Mouse (Mus musculus) kidney, adult 2 months (tissue): ENCODE data around the gene Trpm3. TPM values are rescaled to one million over a fixed set of nuclear protein-coding genes. Genes with fewer than 3 reads are reported as not detected.

Experiments used
- DNase-seq: peaks from one replicate; pipeline ENCODE4 v3.0.0; 2021
- H3K27ac ChIP-seq: fragments of 200-500 bp; 2 replicates; pipeline ENCODE4 v1.5.1; 2012; ENCODE audit warnings: low read depth, low read length, control low read depth, inconsistent platforms; ENCODE audit not compliant: insufficient read depth
- H3K27me3 ChIP-seq: fragments of 200-500 bp; replicated peaks from 2 replicates; pipeline ENCODE4 v1.6.1; 2012; ENCODE audit warnings: mild to moderate bottlenecking, moderate library complexity, low read length, inconsistent platforms; ENCODE audit not compliant: control insufficient read depth, insufficient read depth
- H3K36me3 ChIP-seq: fragments of 200-500 bp; 2 replicates; pipeline ENCODE4 v1.6.1; 2012; ENCODE audit warnings: mild to moderate bottlenecking, moderate library complexity, low read length, inconsistent platforms; ENCODE audit not compliant: control insufficient read depth, insufficient read depth
- H3K4me1 ChIP-seq: fragments of 200-500 bp; 2 replicates; pipeline ENCODE4 v1.6.1; 2011; ENCODE audit warnings: low read length; ENCODE audit not compliant: control insufficient read depth, insufficient read depth
- H3K4me3 ChIP-seq: fragments of 200-500 bp; 2 replicates; pipeline ENCODE4 v1.5.1; 2011; ENCODE audit warnings: mild to moderate bottlenecking, low read depth, low read length, control low read depth; ENCODE audit not compliant: insufficient read depth
- CTCF ChIP-seq: fragments of 200-500 bp; conservative IDR thresholded peaks from 2 replicates; pipeline ENCODE4 v1.5.1; 2011; ENCODE audit warnings: low read depth, mild to moderate bottlenecking, control low read depth, low read length, moderate library complexity, mixed read lengths; ENCODE audit not compliant: insufficient read depth, insufficient read length
- POLR2A ChIP-seq: fragments of 200-500 bp; IDR thresholded peaks from one replicate; pipeline ENCODE4 v1.6.1; 2011; ENCODE audit warnings: low read depth, low read length, control low read depth
- WGBS: fragments of 180-500 bp; shearing (Covaris S2); methylation state at CpG from one replicate; pipeline ENCODE4 v1.1.7; 2018; 5-methylcytosine and 5-hydroxymethylcytosine counted together
- polyA plus RNA-seq: library from polyadenylated mRNA; depleted of rRNA; stranded (reverse); fragments of >200 nt; gene quantifications from 2 replicates; pipeline ENCODE4 v1.2.3, GENCODE M21; 2012

Trpm3 gene
- polyA plus RNA-seq, 1 experiment: 0.80 TPM

DNA sequence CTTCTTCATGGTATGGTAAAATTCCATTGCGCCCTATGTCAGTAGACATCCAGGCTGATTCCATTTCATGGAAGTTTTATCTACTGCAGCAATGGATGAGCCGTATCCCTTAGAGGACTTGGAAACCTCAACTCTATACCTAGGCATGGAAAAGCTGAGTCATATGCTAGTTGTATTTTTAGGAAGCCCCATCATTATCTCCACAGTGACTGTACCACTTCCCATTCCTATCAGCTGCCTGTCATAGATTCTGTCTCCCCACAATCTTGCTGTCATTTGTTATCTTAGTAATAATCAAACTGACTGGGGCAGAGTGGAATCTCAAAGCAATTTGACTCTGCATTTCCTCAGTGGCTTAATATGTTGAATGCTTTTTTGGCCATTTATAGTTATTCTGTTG is 169.2 kb downstream of the Trpm3 start:
- no peak for DNase-seq
- Histone ChIP-seq H3K4me3 (no peak overlapping the region), H3K36me3 (no peaks in the 10 kb centered on the region), H3K27me3 (no peaks in the 10 kb centered on the region), H3K4me1 (no peaks in the 10 kb centered on the region), H3K27ac (no peak overlapping the region)
- 80% methylated on average over 2 of the region's 2 CpGs for WGBS
- no peak for TF ChIP-seq CTCF

DNA sequence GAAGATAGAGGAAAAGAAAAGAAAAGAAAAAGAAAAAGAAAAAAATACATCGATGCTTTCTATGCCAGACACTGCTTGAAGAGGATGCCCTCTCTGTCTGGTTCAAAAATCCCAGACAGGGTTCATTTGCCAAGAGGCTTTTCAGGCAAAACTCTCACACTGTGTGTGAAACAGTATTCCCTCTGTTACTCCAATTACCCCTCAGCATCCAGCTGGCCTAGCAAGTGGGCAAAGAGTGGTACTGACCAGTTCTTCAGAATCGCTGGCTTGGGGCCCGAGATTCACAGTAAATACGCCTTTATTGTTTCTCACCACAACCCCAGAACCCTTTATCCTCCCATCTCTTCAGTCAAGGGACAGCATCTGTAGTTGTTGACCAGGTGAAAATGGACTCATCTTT is 178.5 kb downstream of the Trpm3 start:
- no peak for DNase-seq
- Histone ChIP-seq H3K27ac (no peak overlapping the region), H3K4me1 (no peaks in the 10 kb centered on the region), H3K36me3 (no peaks in the 10 kb centered on the region), H3K4me3 (no peak overlapping the region), H3K27me3 (no peaks in the 10 kb centered on the region; the same call in 1 of the 2 replicates)
- TF ChIP-seq POLR2A (no peak), CTCF (no peak)
- 86% methylated on average over 4 of the region's 4 CpGs for WGBS

- no peak overlapping the region for H3K27ac ChIP-seq
- H3K36me3 ChIP-seq: no peaks in the 10 kb centered on the region
- TF ChIP-seq POLR2A: no peak
- no peak for TF ChIP-seq CTCF
- no peak for DNase-seq
- 77% methylated on average over 2 of the region's 2 CpGs for WGBS
- H3K4me3 ChIP-seq: no peak overlapping the region
- H3K27me3 ChIP-seq: no peaks in the 10 kb centered on the region
- H3K4me1 ChIP-seq: no peaks in the 10 kb centered on the region
Observed at GRCm38 (mm10) chr19:22326813-22327212, 188.0 kb downstream of the Trpm3 start.

GRCm38 (mm10) chr19:22327226-22327625 is 188.4 kb downstream of the Trpm3 start:
- no peaks in the 10 kb centered on the region for H3K36me3 ChIP-seq
- no peaks in the 10 kb centered on the region for H3K4me1 ChIP-seq
- H3K27me3 ChIP-seq: no peaks in the 10 kb centered on the region
- DNase-seq: no peak
- no peak overlapping the region for H3K27ac ChIP-seq
- TF ChIP-seq CTCF (no peak), POLR2A (no peak)
- WGBS: 54% methylated on average over 5 of the region's 5 CpGs
- no peak overlapping the region for H3K4me3 ChIP-seq

DNA sequence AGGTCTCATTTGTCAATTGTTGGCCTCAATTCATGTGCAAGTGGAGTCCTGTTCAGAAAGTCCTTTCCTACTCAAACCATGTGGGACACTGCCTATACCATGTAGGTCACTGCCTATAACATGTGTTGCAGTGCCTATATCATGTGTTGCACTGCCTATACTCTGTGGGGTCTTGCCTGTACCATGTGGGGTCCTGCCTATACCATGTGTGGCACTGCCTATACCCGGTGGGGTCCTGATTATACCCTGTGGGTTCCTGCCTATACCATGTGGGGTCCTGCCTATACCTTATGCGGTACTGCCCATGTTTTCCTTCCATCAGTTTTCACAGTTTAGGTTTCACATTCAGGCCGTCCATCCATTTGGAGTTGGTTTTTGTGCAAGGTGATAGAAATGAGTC is 197.4 kb downstream of the Trpm3 start:
- Histone ChIP-seq H3K4me3 (no peak overlapping the region), H3K27ac (no peak overlapping the region), H3K4me1 (no peaks in the 10 kb centered on the region), H3K27me3 (no peaks in the 10 kb centered on the region), H3K36me3 (no peaks in the 10 kb centered on the region)
- whole genome bisulfite sequencing: 79% methylated on average over 3 of the region's 3 CpGs
- no peak for TF ChIP-seq CTCF
- no peak for TF ChIP-seq POLR2A
- DNase-seq: no peak

GRCm38 (mm10) chr19:22337468-22337867 is 198.6 kb downstream of the Trpm3 start:
- Histone ChIP-seq H3K4me1 (no peaks in the 10 kb centered on the region), H3K27ac (no peak overlapping the region), H3K4me3 (no peak overlapping the region), H3K27me3 (no peaks in the 10 kb centered on the region), H3K36me3 (no peaks in the 10 kb centered on the region)
- TF ChIP-seq POLR2A (no peak), CTCF (peak; percentile 43)
- DNase-seq: peak; percentile 59
- WGBS: 10% methylated on average over 5 of the region's 5 CpGs

- DNase-seq: no peak
- Histone ChIP-seq H3K4me3 (no peak overlapping the region), H3K27me3 (no peaks in the 10 kb centered on the region), H3K27ac (no peak overlapping the region), H3K36me3 (no peaks in the 10 kb centered on the region), H3K4me1 (no peaks in the 10 kb centered on the region)
- TF ChIP-seq POLR2A (no peak), CTCF (no peak)
- 60% methylated on average over 8 of the region's 8 CpGs for WGBS
Observed at GRCm38 (mm10) chr19:22338927-22339326, 200.1 kb downstream of the Trpm3 start.
